Mouse (Mus musculus): ENCODE measurements around the gene BC067074. TPM values are rescaled to one million over a fixed set of nuclear protein-coding genes. Genes with fewer than 3 reads are reported as not detected.

BC067074 gene
- total and polyA plus RNA-seq, 2 experiments from 2014 or later, result 0.72 to 2.4 TPM

DNA sequence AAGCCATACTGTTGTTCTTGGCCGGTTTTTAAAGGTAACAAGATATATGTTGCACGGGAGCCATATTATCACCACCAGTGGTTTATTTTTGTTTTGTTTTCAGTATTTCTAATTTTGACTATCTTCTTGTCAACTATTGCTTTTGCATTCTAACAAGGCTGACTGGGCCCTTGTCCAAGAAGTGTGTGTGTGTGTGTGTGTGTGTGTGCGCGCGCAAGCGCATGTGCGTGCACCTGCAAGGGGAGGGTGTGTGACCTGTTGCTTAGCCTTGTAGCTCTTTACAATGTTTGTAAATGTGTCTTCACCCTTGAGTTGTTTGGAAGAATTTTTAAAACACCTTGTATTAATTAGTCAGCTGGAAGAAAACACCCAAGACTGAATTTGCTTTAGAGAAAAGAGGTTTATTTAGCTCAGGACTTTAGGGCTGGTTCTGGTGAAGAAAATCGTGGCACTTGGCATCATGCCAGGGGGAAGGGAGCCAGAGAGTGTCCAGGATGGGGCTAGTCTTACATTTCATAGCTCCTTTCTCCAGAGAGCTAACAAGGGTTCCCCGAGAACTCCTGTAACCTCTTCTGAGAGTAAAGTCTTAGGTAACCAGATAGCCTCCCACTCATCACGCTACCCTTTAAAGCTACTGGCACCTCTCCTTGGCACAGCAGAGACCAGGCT, 3.0 kb downstream of the BC067074 start:
- Histone ChIP-seq H3K9ac (replicated peaks; ENCODE audit: low read length, poor library complexity, severe bottlenecking) (no peak overlapping the region), H3K27ac (ENCODE audit: low read depth, low read length) (no peak overlapping the region), H3K4me2 (ENCODE audit: low read depth, low read length, poor library complexity, severe bottlenecking) (no peak overlapping the region), H3K4me3 (ENCODE audit: low read depth, low read length) (no peak overlapping the region), H3K36me3 (ENCODE audit: insufficient read depth, low read length) (no peaks in the 10 kb centered on the region), H3K9me3 (ENCODE audit: low read length) (no peaks in the 10 kb centered on the region), H3K4me1 (ENCODE audit: insufficient read depth, low read length) (no peaks in the 10 kb centered on the region), H3K27me3 (ENCODE audit: insufficient read depth, low read length) (peaks cover 10% of the 10 kb centered on the region)
- no peak for ATAC-seq (ENCODE audit: low FRiP score)
- 84% methylated on average over 10 of the region's 10 CpGs for WGBS
- DNase-seq (ENCODE audit: low spot score), result peak; percentile 32
- TF ChIP-seq CTCF (IDR thresholded peaks at IDR 0.05), result no peak

DNA sequence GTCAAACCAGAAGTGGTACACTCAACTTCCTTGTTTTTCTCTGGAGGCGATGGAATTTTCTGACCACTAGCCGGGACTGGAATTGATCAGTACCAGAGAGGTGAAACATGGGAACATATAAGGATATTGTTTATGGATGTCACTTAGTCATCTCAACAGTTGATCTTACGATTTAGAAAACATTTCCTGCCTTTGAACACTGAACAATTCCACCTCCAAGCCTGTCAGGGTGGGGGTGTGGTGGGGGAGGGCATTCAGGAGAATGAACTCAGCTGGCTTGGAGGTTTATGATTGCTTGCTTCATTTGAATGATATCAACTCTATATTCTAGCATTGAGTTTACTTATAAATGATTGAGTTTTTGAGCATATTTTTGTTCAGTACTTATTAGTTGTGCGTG, 13.6 kb downstream of the BC067074 start:
- no peak for TF ChIP-seq CTCF (IDR thresholded peaks at IDR 0.05)
- Histone ChIP-seq H3K27me3 (ENCODE audit: insufficient read depth, low read length) (no peaks in the 10 kb centered on the region), H3K27ac (ENCODE audit: low read depth, low read length) (no peak overlapping the region), H3K9me3 (ENCODE audit: low read length) (no peaks in the 10 kb centered on the region), H3K4me1 (ENCODE audit: insufficient read depth, low read length) (no peaks in the 10 kb centered on the region), H3K4me3 (ENCODE audit: low read depth, low read length) (no peak overlapping the region), H3K36me3 (ENCODE audit: insufficient read depth, low read length) (no peaks in the 10 kb centered on the region), H3K9ac (replicated peaks; ENCODE audit: low read length, poor library complexity, severe bottlenecking) (no peak overlapping the region), H3K4me2 (ENCODE audit: low read depth, low read length, poor library complexity, severe bottlenecking) (no peak overlapping the region)
- WGBS, result 93% methylated on average over 4 of the region's 4 CpGs
- DNase-seq (ENCODE audit: low spot score), result no peak
- ATAC-seq (ENCODE audit: low FRiP score), result no peak

DNA sequence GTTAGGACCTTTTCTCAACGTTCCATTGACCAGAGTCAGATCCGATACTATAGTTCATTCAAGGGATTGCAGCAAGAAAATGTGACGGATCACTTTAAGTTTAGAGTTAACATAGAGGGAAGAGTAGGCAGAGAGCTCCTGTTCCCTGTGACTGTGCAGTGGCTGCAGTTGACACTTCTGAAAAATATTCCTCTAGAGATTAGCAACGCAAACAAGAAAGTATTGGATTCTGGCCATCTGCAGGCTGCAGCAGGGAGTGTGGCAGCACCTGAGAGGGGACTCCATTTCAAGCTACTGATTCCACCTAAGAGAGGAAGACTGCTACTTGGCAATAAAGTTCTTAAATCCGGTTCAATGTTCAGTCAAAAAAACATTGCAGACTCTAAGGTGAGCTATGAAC, 26.6 kb downstream of the BC067074 start:
- Histone ChIP-seq H3K4me2 (ENCODE audit: low read depth, low read length, poor library complexity, severe bottlenecking) (no peak overlapping the region), H3K27me3 (ENCODE audit: insufficient read depth, low read length) (no peaks in the 10 kb centered on the region), H3K4me1 (ENCODE audit: insufficient read depth, low read length) (no peaks in the 10 kb centered on the region), H3K9me3 (ENCODE audit: low read length) (no peaks in the 10 kb centered on the region), H3K4me3 (ENCODE audit: low read depth, low read length) (no peak overlapping the region), H3K9ac (replicated peaks; ENCODE audit: low read length, poor library complexity, severe bottlenecking) (no peak overlapping the region), H3K36me3 (ENCODE audit: insufficient read depth, low read length) (no peaks in the 10 kb centered on the region), H3K27ac (ENCODE audit: low read depth, low read length) (no peak overlapping the region)
- TF ChIP-seq CTCF (IDR thresholded peaks at IDR 0.05), result no peak
- DNase-seq (ENCODE audit: low spot score), result no peak
- no peak for ATAC-seq (ENCODE audit: low FRiP score)
- 89% methylated on average over 5 of the region's 5 CpGs for WGBS

DNA sequence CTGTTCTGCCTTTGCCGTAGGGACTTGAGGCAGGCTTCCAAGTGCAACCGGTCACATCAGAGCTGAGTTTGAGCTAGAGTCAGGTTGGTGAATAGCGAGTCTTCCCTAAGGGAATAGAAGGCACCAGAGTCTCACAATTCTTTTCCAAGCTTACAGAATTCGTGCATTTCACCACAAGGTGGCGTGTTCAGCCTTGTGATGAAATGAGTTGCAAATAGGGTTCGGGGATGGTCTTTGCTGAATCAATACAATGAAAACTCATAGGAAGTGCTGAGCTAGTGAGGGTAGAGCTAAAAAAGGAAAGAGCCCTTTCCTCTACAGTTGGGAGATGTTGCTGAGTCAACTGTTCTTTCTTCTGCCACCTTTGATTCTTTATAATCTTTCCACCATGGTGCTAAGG, 29.0 kb downstream of the BC067074 start:
- DNase-seq (ENCODE audit: low spot score), result peak; percentile 79
- no peaks in the 10 kb centered on the region for H3K36me3 ChIP-seq (ENCODE audit: insufficient read depth, low read length)
- WGBS, result 19% methylated on average over 6 of the region's 6 CpGs
- TF ChIP-seq CTCF (IDR thresholded peaks at IDR 0.05), result peak; percentile 79
- no peak overlapping the region for H3K27ac ChIP-seq (ENCODE audit: low read depth, low read length)
- H3K4me1 ChIP-seq (ENCODE audit: insufficient read depth, low read length), result no peaks in the 10 kb centered on the region
- H3K9me3 ChIP-seq (ENCODE audit: low read length), result no peaks in the 10 kb centered on the region
- no peaks in the 10 kb centered on the region for H3K27me3 ChIP-seq (ENCODE audit: insufficient read depth, low read length)
- no peak overlapping the region for H3K9ac ChIP-seq (replicated peaks; ENCODE audit: low read length, poor library complexity, severe bottlenecking)
- no peak overlapping the region for H3K4me2 ChIP-seq (ENCODE audit: low read depth, low read length, poor library complexity, severe bottlenecking)
- no peak overlapping the region for H3K4me3 ChIP-seq (ENCODE audit: low read depth, low read length)
- no peak for ATAC-seq (ENCODE audit: low FRiP score)

- Histone ChIP-seq H3K27me3 (ENCODE audit: insufficient read depth, low read length) (no peaks in the 10 kb centered on the region), H3K4me1 (ENCODE audit: insufficient read depth, low read length) (no peaks in the 10 kb centered on the region), H3K36me3 (ENCODE audit: insufficient read depth, low read length) (no peaks in the 10 kb centered on the region), H3K9ac (replicated peaks; ENCODE audit: low read length, poor library complexity, severe bottlenecking) (no peak overlapping the region), H3K4me2 (ENCODE audit: low read depth, low read length, poor library complexity, severe bottlenecking) (no peak overlapping the region), H3K4me3 (ENCODE audit: low read depth, low read length) (no peak overlapping the region), H3K9me3 (ENCODE audit: low read length) (no peaks in the 10 kb centered on the region), H3K27ac (ENCODE audit: low read depth, low read length) (no peak overlapping the region; the same call in 1 of the 2 replicates)
- DNase-seq (ENCODE audit: low spot score), result peak; percentile 38
- 60% methylated on average over 3 of the region's 3 CpGs for WGBS
- TF ChIP-seq CTCF (IDR thresholded peaks at IDR 0.05), result no peak
- peak; percentile 52; the same call in 1 of the 2 replicates for ATAC-seq (ENCODE audit: low FRiP score)
Measured at GRCm38 (mm10) chr13:113324241-113324640, 31.3 kb downstream of the BC067074 start.

DNA sequence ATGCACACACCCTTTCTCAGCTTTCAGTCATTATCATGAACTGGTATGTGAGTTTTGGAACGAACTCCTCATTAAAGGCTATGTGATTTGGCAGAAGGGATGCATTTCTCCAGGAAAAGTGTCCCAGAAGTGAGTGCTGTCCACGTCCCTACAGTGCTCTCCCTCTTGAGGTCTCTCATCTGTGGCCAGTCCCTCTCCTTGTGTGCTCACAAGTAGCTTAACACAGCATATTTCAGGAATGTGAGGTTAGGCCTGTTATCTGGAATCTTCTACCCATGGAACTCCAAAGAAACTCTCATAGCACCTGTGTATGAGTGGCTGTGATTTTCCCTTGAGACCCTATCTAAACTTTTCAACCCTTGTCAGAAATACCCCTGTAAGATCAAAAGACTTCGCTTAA, 32.7 kb downstream of the BC067074 start:
- no peak for DNase-seq (ENCODE audit: low spot score)
- H3K27ac ChIP-seq (ENCODE audit: low read depth, low read length), result no peak overlapping the region
- H3K36me3 ChIP-seq (ENCODE audit: insufficient read depth, low read length), result no peaks in the 10 kb centered on the region
- 72% methylated on average over 3 of the region's 3 CpGs for WGBS
- no peak overlapping the region for H3K9ac ChIP-seq (replicated peaks; ENCODE audit: low read length, poor library complexity, severe bottlenecking)
- H3K9me3 ChIP-seq (ENCODE audit: low read length), result no peaks in the 10 kb centered on the region
- no peak for TF ChIP-seq CTCF (IDR thresholded peaks at IDR 0.05)
- no peaks in the 10 kb centered on the region for H3K27me3 ChIP-seq (ENCODE audit: insufficient read depth, low read length)
- ATAC-seq (ENCODE audit: low FRiP score), result no peak
- H3K4me2 ChIP-seq (ENCODE audit: low read depth, low read length, poor library complexity, severe bottlenecking), result no peak overlapping the region
- H3K4me1 ChIP-seq (ENCODE audit: insufficient read depth, low read length), result no peaks in the 10 kb centered on the region
- H3K4me3 ChIP-seq (ENCODE audit: low read depth, low read length), result no peak overlapping the region
